Mouse (Mus musculus): ENCODE results near the gene Nap1l4.

Gene Nap1l4

GRCm38 (mm10) chr7:143475876-143476275 lies 73.0 kb downstream of the Nap1l4 start:
- DNase-seq = no peak

GRCm38 (mm10) chr7:143474811-143475210 lies 74.1 kb downstream of the Nap1l4 start:
- DNase-seq = no peak

- no peak for DNase-seq
Observed at GRCm38 (mm10) chr7:143473347-143474101, 75.4 kb downstream of the Nap1l4 start, which contains the start of gene Slc22a18. Gene Slc22a18, plus strand, starts transcription at chr7:143473736.

GRCm38 (mm10) chr7:143469946-143470345 lies 79.0 kb downstream of the Nap1l4 start:
- DNase-seq = peak; percentile 60

GRCm38 (mm10) chr7:143467714-143468113 lies 81.2 kb downstream of the Nap1l4 start:
- DNase-seq = no peak

- peak; percentile 67 for DNase-seq
Observed at GRCm38 (mm10) chr7:143466099-143466677, 82.7 kb downstream of the Nap1l4 start.

- no peak for DNase-seq
Observed at GRCm38 (mm10) chr7:143464811-143465560, 83.9 kb downstream of the Nap1l4 start.

GRCm38 (mm10) chr7:143463865-143464415 lies 85.0 kb downstream of the Nap1l4 start:
- peak; percentile 73 for DNase-seq

Measured in cerebellum, adult 9-10 months (tissue).